Mouse (Mus musculus): Measurements from ENCODE around the gene Dnali1.

Gene Dnali1

DNA sequence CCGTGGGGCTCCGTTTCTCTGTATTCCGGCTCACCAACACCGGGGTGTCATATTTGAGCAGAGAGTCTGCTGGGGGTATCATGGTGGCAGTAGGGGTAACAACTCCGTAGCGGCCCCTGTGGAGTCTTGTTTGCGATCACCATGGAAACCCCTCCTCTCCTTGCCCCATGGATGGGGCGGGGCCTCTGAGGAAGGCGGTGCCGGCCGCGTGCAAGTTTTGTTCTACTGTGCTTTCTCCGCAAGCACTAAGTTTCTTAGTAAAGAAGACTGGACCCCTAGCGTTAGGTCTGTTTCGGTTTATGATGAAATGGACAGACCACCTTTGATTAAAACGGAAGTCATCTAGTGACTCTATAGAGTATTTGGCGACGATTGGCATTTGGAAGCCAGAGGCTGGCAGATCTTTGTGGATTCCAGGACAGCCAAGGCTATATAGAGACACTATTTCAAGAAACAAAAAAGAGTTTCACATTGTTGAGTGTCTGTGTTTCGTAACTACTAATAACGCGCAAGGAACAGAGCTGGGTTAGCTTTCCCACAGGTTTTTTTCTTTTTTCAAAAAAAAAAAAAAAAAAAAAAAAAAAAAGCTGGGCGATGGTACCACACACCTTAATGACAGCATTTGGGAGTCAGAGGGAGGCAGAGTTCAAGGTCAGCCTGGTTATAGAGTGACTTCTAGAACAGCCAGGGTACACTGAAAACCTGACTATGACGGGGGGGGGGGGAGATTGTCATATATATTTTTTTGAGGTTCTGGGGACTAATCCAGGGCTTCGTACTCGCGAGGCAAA lies at the start of gene Dnali1:
Gene Dnali1, minus strand, starts transcription at position 187 of the 791 bp plus-strand sequence.
- peak; percentile 34 for DNase-seq

DNA sequence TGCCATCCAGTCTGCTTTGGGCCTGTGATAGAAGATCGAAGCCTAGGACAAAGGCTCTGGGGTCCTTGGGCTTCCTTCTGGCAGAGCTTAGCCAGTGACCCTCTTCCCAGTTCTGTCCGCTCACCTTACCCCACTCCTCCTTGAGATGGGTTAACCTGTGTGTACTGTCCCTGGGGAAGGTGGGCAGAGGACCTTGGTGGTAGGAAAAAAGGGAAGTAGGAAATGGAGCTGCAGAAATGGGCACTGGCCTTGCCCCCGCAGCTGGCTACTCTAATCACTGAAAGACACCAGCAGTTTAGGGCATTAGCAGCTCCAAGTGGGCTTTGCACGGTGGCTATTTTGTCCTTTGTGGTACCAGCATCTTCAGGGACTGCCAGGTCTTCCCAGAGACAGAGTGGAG lies 49.6 kb upstream of the Dnali1 start:
- no peak for DNase-seq

DNA sequence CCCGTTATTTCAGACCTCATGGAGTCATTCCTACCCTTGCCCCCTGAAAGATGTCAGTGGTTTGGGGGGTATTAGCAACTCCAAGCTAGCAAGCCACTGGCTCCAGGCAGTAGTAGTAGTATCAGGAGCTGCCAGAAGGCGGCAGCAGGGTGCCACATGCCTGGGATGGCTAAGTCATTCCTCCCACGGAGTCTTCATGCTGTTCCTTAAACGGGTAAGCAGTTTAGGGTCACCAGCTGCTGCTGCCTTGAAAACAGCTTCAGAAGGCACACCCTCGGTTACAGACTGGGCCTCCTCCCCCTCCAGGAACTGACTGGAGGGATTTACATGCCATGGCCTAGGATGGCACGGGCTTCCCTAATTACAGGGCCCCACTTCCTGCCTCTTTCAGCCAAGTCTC lies 49.1 kb upstream of the Dnali1 start:
- DNase-seq: peak; percentile 93

DNA sequence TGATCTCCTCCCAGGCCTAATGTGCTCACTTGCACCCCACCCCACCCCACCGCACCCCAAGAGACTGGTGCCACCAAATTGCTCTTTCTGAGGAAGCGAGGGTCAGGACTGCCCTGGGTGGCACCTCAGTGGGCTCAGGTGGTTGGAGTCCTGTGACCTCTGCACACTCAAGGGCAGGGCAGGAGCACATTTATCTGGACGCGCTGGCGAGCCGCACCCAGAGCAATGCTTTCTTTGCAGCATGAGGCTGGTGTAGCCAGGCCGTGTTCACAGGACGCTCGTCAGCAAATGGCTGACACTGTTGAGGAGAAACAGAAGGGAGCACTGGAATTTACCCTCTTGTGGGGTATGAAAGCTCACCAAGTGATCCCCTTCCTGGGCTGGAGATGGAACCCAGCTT lies 39.9 kb upstream of the Dnali1 start:
- no peak for DNase-seq

DNA sequence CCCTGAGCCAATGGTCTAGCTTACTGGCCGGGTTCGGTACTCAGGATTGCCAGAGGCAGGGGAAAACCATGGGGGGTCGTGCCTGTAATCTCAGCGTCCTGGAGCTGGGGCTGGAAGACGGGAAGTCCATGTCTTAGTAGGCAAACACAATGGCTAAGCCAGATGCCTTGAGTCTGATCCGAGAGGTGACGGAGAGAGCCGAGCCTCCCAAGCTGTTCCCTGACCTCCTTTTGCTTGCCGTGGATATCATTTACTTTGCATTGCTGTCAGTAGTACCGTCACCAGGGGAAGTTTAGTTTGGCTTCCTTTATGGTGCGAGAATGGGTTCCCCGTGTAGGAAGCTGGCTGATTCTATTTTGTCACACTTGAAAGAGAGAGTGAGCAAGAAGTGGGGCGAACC lies 35.8 kb upstream of the Dnali1 start:
- DNase-seq: no peak

DNA sequence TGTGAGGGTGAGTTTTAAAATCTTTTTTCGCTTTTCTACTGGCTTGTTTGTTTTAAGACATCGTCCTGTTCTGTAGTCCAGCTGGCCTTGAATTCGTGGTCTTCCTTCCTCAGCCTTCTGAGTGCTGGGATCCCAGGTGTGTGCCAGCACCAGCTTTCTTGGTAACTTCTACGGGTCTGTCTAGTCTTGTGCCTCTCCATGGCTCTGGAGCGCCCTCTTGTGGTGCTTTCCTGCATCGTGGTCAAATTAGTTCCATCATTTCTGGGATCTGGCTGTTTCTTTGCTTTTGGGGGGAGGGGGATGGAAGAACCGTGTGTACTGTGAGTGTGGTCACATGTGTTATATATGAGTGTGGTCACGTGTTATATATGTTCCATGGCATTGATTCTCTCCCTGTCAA lies 34.0 kb upstream of the Dnali1 start:
- peak; percentile 95 for DNase-seq

DNA sequence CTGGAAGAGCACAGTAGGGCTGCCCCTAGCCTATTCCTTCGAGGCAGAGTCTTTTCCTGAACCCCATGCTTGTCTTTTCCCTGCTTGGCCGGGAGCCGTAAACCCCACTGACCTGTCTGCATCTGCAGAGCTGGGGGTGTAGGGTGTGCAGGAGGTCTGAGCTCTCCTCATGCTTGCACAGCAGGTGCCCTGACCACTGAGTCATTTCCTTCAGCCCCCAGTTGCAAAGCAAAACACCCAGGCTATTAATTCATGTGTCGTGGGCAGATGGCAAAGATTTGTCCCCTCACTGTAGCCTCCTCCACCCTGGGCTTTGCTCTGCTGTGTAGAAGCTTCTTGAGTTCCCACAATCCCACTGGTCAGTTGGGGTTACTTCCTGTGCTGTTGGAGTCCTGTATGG lies 31.9 kb upstream of the Dnali1 start:
- no peak for DNase-seq

DNA sequence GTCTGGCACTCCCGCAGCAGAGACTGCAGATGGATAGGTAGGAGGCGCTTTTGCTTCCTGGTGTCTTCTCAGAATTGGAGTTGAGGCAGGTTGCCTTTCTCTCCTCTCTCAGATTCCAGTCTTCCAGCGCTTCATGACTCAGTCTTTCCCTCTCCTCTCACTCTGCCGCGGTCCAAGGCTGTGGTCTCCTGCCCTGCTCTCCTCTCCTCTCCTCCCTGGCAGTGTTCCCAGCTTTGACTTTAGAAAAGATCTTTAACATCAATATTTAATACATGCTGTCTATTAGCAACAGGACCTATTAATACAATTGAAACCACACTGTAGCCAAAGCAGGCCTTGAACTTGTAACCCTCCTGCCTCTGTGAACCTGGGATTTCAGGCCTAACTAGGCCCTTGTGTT lies 30.6 kb upstream of the Dnali1 start:
- no peak for DNase-seq

DNA sequence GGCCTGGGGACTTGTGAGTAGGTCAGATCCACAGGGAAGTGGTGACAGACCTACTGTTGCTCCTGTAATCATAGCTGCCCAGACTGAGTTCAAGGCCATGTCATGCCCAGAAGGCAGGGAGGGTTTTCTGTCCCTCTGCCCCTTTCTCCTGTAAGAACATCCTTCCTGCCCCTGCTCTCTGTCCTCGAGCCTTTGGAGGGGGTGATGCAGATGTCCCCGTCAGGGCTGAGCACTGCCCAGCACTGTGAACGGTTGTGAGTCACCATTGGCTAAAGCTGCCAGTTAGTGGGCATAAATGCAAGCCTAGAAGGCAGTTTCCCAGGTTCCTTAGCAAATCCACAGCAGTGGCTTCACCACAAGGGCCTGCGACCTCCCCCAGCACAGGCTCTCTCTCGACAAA lies 27.5 kb upstream of the Dnali1 start:
- DNase-seq: no peak

DNA sequence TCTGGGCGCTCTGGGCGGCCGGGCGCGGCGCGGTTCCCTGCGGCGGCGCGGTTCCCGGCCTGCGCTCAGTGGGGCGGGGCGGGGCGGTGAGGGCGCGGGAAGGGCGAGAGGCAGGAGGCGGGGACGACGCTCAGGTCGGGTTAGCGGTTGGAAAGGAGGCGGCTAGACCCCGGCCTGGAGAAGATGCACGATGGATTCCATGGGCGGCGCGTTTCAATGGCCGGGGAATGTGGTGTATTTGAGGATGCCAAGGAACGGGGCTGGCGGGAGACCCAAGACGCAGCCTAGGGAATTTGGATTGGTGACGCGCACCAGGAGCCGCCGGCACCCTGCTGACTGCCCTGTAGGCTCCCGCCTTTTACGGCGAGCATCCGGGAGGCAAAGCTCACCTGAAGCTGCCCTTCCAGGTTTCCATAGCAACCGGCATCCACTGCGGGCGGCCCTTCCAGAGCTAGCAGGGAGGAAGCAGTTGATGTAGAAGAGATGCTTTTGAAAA lies 19.9 kb upstream of the Dnali1 start:
- DNase-seq: no peak

DNA sequence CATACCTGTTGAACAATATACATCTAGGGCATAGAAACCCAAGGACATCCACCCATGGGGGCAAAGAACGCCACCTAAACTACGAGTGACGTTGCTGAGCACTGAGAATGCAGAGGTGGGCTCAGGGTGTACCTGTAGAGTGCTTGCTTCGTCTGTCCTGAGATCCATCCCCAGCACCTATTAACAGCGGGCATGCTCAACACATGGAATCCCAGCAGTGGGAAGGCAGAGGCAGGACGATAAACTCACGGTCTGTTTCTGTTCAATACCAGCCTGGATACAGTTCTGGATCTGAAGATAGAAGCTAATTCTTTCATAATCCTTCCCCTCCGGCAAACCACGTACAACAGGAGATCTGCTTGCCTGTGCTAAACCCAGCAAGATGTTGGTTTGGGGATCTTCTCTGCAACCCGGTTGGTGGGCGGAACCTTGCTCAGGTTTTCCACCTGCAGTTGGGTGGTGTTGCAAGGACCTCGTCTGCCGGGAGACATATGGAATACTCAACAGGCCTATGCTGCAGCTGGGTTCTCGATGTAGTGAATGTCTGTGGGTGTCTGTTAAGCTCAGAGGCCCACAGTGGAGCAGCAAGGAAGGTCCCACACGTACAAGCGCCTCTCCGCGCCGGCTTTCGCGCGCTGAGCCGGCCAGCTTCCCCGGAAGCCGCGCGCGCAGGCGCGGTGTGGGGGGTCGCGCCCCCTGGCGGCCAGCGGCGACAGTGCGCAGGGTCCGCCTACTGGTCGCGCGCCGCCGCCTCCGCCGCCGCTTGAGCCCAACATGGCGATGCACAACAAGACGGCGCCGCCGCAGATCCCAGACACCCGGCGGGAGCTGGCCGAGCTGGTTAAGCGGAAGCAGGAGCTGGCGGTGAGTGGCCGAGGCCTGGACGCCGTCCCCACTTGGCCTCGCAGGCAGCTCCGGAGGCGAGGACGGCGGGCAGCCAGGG lies 19.2 kb upstream of the Dnali1 start, which contains the start of gene Meaf6:
Gene Meaf6, plus strand, starts transcription at position 732 of the 943 bp plus-strand sequence.
- DNase-seq: peak; percentile 95

DNA sequence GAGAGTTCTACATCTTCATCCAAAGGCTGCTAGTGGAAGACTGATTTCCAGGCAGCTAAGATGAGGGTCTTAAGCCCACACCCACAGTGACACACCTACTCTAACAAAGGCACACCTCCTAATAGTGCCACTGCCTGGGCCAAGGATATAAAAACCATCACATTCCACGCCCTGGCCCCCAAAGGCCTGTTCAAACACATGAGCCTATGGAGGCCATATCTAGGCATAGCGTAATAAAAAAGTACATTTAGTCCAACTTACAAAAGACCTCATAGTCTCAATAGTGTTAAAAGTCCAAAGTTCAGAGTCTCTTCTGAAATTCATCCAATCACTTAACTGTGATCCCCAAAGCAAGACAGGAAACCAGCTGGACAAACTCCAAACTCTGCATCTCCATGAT lies 13.2 kb upstream of the Dnali1 start:
- no peak for DNase-seq

DNA sequence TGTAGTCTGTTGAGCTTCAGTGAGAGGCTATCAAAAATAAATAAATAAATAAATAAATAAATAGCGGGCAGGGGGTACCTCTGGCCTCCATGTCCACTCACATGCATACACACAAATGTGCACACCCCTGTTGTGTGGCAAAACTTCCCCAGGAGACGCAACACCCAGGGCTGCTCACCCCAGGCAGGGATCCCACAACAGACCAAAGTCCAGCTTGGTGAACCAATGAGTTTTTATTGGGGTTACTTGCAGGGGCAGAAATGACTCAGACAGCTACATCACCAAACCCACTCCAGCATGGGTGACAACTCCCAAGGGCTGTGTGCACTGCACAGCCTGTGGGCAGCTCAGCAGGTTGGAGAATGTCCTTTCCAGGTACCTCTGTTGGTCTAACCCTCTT lies 12.2 kb upstream of the Dnali1 start:
- DNase-seq: no peak

DNA sequence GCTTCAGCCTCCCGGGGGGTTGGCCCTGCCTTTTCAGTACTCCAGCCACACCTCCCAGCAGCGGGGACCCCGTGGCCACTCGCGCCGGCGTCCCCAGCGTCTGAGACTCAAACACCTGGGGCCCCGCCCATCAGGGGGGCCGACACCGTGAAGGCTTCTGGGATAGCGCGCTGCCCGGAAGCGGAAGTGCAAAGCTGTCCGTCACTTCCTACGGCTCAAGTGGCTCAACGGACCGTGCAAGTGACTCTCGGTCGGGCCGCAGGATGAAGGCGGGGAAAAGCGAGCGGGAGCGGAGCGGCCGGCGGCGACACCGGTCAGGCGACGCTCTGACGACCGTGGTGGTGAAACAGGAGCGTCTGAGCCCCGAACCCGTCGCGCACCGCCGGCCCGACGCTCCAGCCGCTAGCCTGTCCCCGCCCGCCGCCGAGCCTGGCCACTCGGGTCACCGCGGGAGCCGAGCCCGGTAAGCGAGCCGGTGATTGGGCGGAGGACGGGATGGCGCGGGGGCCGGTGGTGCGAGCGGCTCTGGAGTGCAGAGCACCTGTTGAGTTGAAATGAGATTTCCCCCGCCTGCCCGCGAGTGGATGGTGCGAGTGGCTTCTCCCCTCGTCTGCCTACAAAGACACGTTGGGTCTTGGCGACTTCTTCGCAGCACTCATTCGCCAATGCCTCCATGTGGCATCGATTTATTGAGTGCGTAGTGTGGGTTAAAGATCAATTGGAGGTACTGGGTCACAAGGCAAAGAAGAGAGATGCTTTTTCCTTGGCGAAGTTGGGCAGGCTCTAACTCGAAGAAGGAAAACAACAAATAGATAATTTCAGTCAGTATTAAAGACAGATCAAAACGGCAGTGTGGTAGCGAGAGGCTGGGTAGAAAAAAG lies 1.2 kb upstream of the Dnali1 start, which contains the start of gene Snip1:
Gene Snip1, plus strand, starts transcription at position 183 of the 881 bp plus-strand sequence.
- DNase-seq: peak; percentile 87

DNA sequence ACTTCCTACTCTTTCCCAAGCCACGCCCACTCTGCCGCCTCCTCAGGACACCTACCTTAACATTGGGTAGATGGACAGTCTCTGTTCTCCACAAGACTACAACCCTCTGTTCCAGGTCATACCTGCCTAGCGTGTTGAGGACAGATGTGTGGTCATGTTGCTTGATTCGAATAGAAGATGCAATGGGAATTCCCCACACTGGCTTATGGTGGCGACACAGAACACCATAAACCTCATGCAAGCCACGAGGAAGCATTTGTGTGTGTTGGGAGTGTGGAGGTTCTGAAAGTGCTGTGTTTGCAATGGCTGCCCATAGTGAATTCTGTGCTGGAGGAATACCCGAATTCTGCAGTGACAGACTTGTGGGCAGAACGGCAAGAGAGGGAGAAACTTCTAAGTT lies 1.7 kb downstream of the Dnali1 start:
- no peak for DNase-seq

DNA sequence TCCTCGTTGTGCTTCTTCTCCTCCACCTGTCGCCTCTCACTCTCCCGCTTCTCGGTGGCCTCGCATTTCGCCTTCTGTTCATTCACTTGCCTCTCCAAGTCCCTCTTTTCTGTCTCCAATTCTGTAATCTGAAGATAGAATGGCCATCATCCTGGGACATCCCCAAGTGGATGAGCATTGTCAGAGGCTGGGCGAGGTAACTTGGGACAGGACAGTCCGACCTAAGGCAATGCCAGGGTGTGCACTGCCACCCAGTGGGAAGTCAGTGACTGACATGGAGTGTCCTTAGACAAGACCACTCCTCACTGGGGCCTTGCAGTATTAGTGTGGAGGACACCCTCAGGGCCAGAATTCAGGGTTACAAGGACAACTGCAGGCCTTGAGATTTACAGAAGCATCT lies 6.5 kb downstream of the Dnali1 start:
- DNase-seq: peak; percentile 62

DNA sequence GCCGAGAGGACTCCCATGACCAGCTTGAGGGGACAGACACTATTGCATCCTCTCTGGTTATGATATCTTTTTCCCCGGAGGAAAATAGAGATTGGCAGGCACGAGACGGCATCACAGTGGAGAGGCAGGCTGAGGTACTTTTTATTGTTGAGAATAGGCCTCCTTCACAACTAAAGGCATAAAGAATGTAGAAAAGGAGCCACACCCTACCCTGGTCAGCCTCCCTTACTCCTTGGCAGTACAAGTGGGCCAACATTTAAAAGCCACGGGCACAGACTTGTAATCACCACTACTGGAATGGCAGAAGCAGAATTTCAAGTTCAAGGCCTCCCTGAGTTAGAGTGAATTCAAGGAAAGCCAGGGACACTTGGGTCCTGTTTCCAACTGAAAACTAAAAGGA lies 7.5 kb downstream of the Dnali1 start:
- no peak for DNase-seq

DNA sequence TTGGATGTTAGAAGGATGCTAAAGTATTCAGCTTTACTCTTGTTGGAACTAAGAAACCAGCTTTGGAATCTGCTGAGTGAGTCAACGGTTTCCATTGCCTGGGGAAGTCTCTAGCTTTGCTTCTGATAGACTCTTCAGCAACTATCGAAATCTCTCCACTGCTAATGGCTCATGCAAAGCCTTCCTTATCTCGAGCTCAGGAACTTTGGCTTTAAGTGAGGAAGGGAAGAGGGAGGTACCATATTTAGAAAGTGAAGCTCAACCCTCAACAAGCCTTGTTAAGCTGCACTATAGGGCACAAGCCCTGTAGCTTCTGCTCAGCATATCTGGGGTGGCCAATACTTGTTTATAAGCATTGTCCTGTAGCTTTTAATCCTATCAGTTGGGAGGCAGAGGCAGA lies 8.2 kb downstream of the Dnali1 start:
- no peak for DNase-seq

DNA sequence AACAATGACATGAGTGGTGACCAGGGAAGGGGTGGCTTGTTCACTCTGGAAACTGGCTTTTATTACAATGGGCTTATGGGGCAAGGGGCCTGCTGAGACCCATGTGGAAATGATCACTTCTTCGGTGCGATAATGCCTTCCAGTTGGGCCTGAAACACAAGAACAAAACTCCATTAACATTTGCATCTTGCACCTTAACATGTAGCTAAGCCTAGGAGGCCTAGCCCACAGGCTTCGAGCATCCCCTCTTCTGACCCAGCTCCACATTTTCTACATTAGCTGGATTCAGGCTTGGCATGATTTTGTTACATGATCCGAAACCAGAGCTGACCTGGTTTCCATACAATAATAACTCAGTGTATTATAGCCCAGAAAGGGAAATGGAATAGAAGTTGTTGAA lies 9.0 kb downstream of the Dnali1 start:
- DNase-seq: no peak

DNA sequence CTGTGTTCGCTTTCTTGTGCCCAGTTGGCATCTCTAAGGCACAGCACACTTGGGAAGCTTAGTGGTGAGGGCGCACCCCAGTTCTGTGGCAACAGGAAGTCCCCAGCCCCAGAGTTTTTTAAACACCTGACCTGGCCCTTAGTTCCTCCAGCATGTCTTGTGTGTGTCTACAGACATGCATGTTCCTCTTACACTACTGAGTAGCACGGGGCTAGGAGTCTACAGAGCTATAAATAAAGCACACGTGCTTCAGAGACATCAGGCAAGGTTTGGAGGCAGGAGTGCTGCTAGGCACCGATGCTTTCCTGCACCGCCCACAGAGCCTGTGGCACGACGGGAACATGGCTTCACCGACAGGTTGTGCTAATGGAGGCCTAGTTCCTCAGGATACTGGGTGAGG lies 10.1 kb downstream of the Dnali1 start:
- DNase-seq: no peak

DNA sequence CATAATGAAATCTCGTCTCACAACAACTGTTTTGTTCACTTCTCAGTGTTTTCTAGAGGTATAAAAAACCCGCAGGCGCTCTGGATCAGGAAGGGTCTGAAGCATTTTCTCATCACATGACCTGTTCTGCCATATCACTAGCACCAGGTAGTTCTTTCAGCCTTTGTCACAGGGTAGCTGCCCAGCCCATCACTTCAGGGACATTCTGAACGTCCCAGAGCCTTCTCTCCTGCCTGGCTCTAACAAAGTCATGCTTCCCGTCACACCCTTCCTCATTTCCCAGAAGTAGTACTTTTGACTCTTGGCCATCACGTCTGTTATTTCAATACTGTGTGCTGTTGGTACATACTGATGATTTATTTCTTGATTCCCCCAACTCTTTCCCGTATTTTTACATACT lies 21.0 kb downstream of the Dnali1 start:
- DNase-seq: no peak

DNA sequence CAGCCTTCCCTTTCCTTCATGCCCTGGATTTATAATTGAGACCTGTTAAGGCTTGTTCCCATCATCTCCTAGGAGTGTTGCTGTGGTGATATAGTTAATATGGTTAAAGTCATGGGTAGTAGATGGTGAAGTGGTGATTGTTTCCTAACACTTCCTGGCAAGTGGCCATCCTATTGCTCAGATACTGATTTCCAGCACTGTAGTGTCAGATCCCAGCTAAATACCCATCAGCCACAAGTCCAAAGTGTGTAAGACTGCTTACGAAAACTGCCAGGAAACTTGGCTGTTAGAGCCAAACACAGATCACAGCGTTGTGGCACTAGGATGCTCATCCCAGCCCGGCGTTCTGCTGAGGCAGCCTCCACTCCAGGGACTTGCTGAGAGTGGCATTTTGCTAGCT lies 31.2 kb downstream of the Dnali1 start:
- no peak for DNase-seq
